Mouse (Mus musculus) midbrain, embryonic 11.5 days (tissue): ENCODE data around the gene Zmynd8. TPM values are rescaled to one million over a fixed set of nuclear protein-coding genes. Genes with fewer than 3 reads are reported as not detected.

Experiments
- ATAC-seq: fragments of 200-750 bp; cut with Nextera tagmentation; 2 replicates; pipeline ENCODE4 v1.8.0; 2017; ENCODE audit warnings: moderate TSS enrichment, moderate library complexity; ENCODE audit not compliant: low FRiP score
- DNase-seq: peaks from one replicate; pipeline ENCODE4 v3.0.0; 2015; ENCODE audit warnings: low spot score; ENCODE audit errors: missing footprints
- H3K27ac ChIP-seq: fragments of 300-500 bp; sonication (generic); 2 replicates; pipeline ENCODE4 v1.5.1; 2014; ENCODE audit warnings: low read depth, low read length
- H3K27me3 ChIP-seq: fragments of 300-500 bp; sonication (generic); 2 replicates; pipeline ENCODE4 v1.6.1; 2014; ENCODE audit warnings: mild to moderate bottlenecking, low read length, moderate library complexity, mixed read lengths; ENCODE audit not compliant: control insufficient read depth, insufficient read depth
- H3K36me3 ChIP-seq: fragments of 300-500 bp; sonication (generic); 2 replicates; pipeline ENCODE4 v1.6.1; 2014; ENCODE audit warnings: mild to moderate bottlenecking, low read length, moderate library complexity, mixed read lengths; ENCODE audit not compliant: control insufficient read depth, insufficient read depth
- H3K4me1 ChIP-seq: fragments of 300-500 bp; sonication (generic); 2 replicates; pipeline ENCODE4 v1.6.1; 2014; ENCODE audit warnings: low read length; ENCODE audit not compliant: control insufficient read depth, insufficient read depth
- H3K4me2 ChIP-seq: fragments of 300-500 bp; sonication (generic); 2 replicates; pipeline ENCODE4 v1.6.1; 2014; ENCODE audit warnings: mild to moderate bottlenecking, moderate library complexity
- H3K4me3 ChIP-seq: fragments of 300-500 bp; sonication (generic); 2 replicates; pipeline ENCODE4 v1.5.1; 2014; ENCODE audit warnings: low read depth, low read length
- H3K9ac ChIP-seq: fragments of 300-500 bp; sonication (generic); 2 replicates; pipeline ENCODE4 v1.6.1; 2014; ENCODE audit warnings: low read length
- H3K9me3 ChIP-seq: fragments of 300-500 bp; sonication (generic); 2 replicates; pipeline ENCODE4 v1.6.1; 2016; ENCODE audit warnings: low read length; ENCODE audit not compliant: control insufficient read depth
- WGBS: fragments of 180-500 bp; shearing (Covaris S2); extraction: QIAGEN DNeasy Blood & Tissue Kit; methylation state at CpG from one replicate; pipeline ENCODE4 v1.1.7; 2014; 5-methylcytosine and 5-hydroxymethylcytosine counted together
- polyA plus RNA-seq: library from polyadenylated mRNA; unstranded; fragments of >200 nt; fragmentation: Nextera tagmentation; extraction: Ambion mirVana; gene quantifications from 2 replicates; pipeline ENCODE4 v1.2.1, GENCODE M21; 2014

Gene Zmynd8
- polyA plus RNA-seq, 1 experiment from 2014 or later: 45.6 TPM

GRCm38 (mm10) chr2:165885225-165885950 lies 13.4 kb downstream of the Zmynd8 start:
- DNase-seq (peak; percentile 97), ATAC-seq (0 out of 2 replicates have a peak, but pooled peaks have one; percentile 10)
- Histone ChIP-seq H3K9ac (peak overlapping the region; percentile 90), H3K27me3 (no peaks in the 10 kb centered on the region), H3K4me1 (peaks cover 90% of the 10 kb centered on the region), H3K4me3 (no peak overlapping the region), H3K27ac (peak overlapping the region; percentile 100), H3K4me2 (peak overlapping the region; percentile 34; the same call in 1 of the 2 replicates), H3K9me3 (no peaks in the 10 kb centered on the region), H3K36me3 (no peaks in the 10 kb centered on the region)
- 1% methylated on average over 13 of the region's 17 CpGs for WGBS

DNA sequence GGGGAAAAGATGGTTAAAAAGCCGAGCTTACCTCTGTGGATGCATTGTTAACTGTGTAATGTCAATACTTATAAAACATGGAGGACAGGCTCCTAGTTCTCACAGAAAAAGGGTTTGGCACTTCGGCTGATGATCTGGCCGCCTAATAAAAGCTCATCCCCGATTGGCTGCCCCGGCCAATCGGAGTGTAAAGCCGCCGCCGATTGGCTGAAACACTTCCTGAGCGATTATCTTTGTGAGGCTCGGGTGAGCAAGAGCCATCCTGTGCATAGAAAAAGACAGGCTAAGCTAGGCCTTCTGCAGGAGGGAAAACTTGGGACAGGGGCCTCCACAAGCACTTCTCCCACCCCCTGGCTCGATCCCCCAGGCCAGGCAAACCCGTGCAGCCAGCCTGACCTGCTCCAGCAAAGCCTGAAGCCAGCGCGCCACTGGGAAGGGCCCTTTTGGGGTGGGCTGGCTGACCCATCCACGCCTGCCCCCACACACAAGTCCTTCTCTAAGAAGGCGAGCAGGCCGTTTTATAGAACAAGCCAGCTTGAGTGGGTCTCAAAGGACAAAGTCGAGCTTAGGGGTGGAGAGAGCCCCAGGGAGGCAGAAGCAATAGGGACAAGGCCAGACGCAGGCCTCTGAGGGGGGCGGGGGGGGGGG lies 14.1 kb downstream of the Zmynd8 start:
- Histone ChIP-seq H3K9me3 (no peaks in the 10 kb centered on the region), H3K36me3 (no peaks in the 10 kb centered on the region), H3K27ac (peak overlapping the region; percentile 100), H3K4me3 (peak overlapping the region; percentile 27), H3K27me3 (no peaks in the 10 kb centered on the region), H3K4me1 (peaks cover 94% of the 10 kb centered on the region), H3K4me2 (peak overlapping the region; percentile 60), H3K9ac (peak overlapping the region; percentile 90)
- ATAC-seq: peak; percentile 71
- WGBS: under 1% methylated on average over 20 of the region's 21 CpGs
- peak; percentile 100 for DNase-seq

GRCm38 (mm10) chr2:165883846-165884576 lies 14.8 kb downstream of the Zmynd8 start:
- no peaks in the 10 kb centered on the region for H3K27me3 ChIP-seq
- H3K9ac ChIP-seq: peak overlapping the region; percentile 90
- no peak for ATAC-seq
- H3K4me1 ChIP-seq: peaks cover 97% of the 10 kb centered on the region
- H3K4me3 ChIP-seq: peak overlapping the region; percentile 27
- H3K36me3 ChIP-seq: no peaks in the 10 kb centered on the region
- DNase-seq: peak; percentile 90
- H3K27ac ChIP-seq: peak overlapping the region; percentile 100
- 17% methylated on average over 11 of the region's 11 CpGs for WGBS
- H3K4me2 ChIP-seq: peak overlapping the region; percentile 60
- no peaks in the 10 kb centered on the region for H3K9me3 ChIP-seq

GRCm38 (mm10) chr2:165883006-165883405 lies 15.8 kb downstream of the Zmynd8 start:
- H3K9me3 ChIP-seq: no peaks in the 10 kb centered on the region
- peak overlapping the region; percentile 90 for H3K9ac ChIP-seq
- WGBS: 23% methylated on average over 6 of the region's 6 CpGs
- peaks cover 98% of the 10 kb centered on the region for H3K4me1 ChIP-seq
- peak overlapping the region; percentile 27 for H3K4me3 ChIP-seq
- peak overlapping the region; percentile 60 for H3K4me2 ChIP-seq
- H3K27me3 ChIP-seq: no peaks in the 10 kb centered on the region
- no peak for ATAC-seq
- peak overlapping the region; percentile 94 for H3K27ac ChIP-seq
- peak; percentile 87 for DNase-seq
- H3K36me3 ChIP-seq: no peaks in the 10 kb centered on the region

DNA sequence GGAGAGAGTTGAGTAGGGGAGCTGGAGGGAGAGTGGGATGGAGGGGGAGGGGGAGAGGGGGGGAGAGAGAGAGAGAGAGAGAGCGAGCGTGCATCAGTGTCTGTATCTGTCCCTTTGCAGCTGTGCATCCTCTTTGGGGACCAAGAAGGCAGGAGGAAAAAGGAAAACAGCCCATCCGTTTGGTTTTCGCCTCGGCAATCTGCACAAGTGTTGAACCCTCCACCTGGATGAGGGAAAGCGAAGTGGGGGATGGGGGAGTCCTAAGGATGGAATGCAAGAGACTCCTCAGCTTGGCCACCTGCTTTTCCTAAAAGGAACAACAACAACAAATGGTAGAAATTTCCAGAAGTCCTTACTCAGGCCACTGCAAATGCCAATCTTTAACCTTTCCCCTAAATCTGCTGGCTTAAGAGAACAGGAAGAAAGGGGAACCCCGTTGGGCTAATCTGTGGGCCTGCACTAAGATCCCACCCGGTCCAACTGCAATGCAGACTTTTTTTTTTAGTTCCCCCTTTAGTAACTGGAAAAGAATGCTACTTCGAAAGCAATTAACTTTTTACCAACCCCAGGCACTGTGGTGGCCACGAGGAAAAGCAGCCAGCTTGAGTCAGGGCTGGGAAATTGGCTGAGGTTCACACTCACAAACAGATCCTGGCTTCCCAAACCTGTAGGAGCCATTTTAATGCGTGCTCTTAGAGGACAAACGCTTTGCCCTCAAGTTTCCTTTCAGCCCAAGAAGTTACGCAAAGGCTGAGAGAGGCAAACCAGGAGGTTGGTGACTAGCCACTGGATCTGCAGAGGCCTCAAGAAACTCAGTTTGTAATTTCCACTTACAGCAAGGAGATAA lies 17.0 kb downstream of the Zmynd8 start:
- 10% methylated on average over 12 of the region's 13 CpGs for WGBS
- H3K4me3 ChIP-seq: peak overlapping the region; percentile 27; the same call in 1 of the 2 replicates
- peak overlapping the region; percentile 94 for H3K27ac ChIP-seq
- no peaks in the 10 kb centered on the region for H3K27me3 ChIP-seq
- H3K4me1 ChIP-seq: peaks cover 98% of the 10 kb centered on the region
- no peak for ATAC-seq
- H3K36me3 ChIP-seq: no peaks in the 10 kb centered on the region
- peak overlapping the region; percentile 60 for H3K4me2 ChIP-seq
- peak overlapping the region; percentile 90; the same call in 1 of the 2 replicates for H3K9ac ChIP-seq
- no peaks in the 10 kb centered on the region for H3K9me3 ChIP-seq
- peak; percentile 93 for DNase-seq

DNA sequence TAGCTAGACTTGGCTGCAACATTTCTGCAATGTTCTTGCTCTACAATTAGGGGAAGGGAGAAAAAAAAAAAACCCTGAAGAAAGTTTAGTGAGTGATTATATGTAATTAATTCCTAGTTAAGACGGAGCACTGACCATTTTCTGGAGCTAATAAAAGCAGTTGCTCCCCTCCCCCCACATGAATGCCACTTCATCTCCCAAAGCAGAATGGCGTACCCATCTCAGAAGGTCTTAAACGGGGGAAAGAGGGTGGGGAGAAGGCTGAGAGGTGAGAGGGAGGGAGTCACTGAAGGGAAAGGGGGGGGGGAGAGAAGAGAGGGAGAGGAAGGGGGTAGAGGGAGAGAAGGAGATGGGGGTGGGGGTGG lies 17.6 kb downstream of the Zmynd8 start:
- peak overlapping the region; percentile 63 for H3K9ac ChIP-seq
- no peak overlapping the region for H3K4me3 ChIP-seq
- peak overlapping the region; percentile 94 for H3K27ac ChIP-seq
- DNase-seq (no peak), ATAC-seq (no peak)
- H3K9me3 ChIP-seq: no peaks in the 10 kb centered on the region
- H3K4me2 ChIP-seq: peak overlapping the region; percentile 60
- no peaks in the 10 kb centered on the region for H3K36me3 ChIP-seq
- 2% methylated on average over 3 of the region's 3 CpGs for WGBS
- peaks cover 98% of the 10 kb centered on the region for H3K4me1 ChIP-seq
- no peaks in the 10 kb centered on the region for H3K27me3 ChIP-seq

- Histone ChIP-seq H3K4me2 (peak overlapping the region; percentile 60), H3K9ac (peak overlapping the region; percentile 63)
These were observed 18.2 kb downstream of the Zmynd8 start for GRCm38 (mm10) chr2:165880501-165881182.

More at GRCm38 (mm10) chr2:165880501-165881182, 18.2 kb downstream of the Zmynd8 start:
- ATAC-seq (no peak), DNase-seq (peak; percentile 95)
- H3K9me3 ChIP-seq: no peaks in the 10 kb centered on the region
- H3K4me1 ChIP-seq: peaks cover 98% of the 10 kb centered on the region
- no peaks in the 10 kb centered on the region for H3K27me3 ChIP-seq
- no peaks in the 10 kb centered on the region for H3K36me3 ChIP-seq
- peak overlapping the region; percentile 94 for H3K27ac ChIP-seq
- H3K4me3 ChIP-seq: peak overlapping the region; percentile 18
- 5% methylated on average over 15 of the region's 15 CpGs for WGBS
